Mouse (Mus musculus): ENCODE results near the gene Gpr107.

DNA sequence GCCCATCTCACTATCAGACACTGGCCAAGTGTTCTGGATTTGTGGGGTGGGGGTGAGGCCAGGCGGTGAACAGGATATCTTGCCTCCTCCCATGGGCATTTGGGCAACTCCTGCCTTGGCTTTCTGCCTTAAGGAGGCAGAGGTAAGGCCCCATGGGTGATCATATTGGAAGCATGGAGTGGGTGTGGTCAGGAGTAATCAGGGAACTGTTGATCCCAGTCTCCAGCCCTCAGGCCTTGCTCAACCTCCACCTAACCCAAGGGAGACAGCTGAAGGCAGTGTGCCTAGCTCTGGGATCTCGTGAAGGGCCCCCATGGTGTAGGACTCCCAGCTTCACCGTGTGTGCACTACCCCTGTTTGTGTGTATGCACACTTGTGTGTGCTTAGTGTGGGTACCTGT, 102.7 kb downstream of the Gpr107 start:
- TF ChIP-seq POLR2A (IDR thresholded peaks at IDR 0.05; ENCODE audit: insufficient read depth, low read length) (no peak), EP300 (IDR thresholded peaks at IDR 0.05; ENCODE audit: insufficient read depth, low read depth, low read length) (no peak), CTCF (IDR thresholded peaks at IDR 0.05; ENCODE audit: low read depth, low read length) (no peak)

Measured in ES-Bruce4 (cell line).